Mouse (Mus musculus): ENCODE measurements around the gene Cdh23.
A peak's percentile ranks its signal among the peaks of the same experiment; 100 is the strongest.

Cdh23 gene

DNA sequence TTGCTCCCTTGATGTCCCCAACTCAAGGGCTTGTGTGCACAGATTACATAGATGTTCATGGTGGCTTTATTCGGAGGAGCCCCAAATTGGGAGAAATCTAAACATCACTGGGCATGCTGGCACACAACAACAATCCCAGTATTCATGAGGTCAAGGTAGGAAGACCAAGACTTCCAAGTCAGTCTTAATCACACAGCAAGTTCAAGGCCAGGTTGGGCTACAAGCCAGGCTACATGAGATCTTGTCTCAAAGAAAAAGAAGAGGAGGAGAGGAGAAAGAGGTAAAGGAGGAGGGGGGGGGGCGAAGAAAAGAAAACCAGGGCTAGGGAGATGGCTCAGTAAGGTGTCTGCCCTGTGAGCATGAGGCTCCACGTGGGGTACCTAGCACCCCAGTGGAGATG lies 70.8 kb downstream of the Cdh23 start:
- DNase-seq, result no peak

DNA sequence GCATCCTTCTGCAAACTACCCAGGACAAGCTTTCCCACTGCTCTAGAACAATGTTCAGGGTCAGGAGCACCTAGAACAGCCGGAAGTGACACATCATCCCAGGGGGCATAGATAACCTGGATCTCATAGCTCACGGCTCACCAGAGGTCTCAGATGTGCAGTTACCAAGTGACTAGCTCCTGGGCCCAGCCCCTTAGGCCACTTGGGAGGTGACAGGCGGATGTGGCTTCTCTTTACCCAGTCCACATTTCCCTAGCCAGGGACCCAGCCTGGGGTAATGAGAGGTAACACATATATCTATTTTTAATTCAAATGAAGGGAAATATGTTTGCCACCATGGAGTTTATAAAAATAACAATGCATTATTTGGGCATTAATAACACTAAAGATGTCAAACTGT lies 71.3 kb downstream of the Cdh23 start:
- no peak for DNase-seq

DNA sequence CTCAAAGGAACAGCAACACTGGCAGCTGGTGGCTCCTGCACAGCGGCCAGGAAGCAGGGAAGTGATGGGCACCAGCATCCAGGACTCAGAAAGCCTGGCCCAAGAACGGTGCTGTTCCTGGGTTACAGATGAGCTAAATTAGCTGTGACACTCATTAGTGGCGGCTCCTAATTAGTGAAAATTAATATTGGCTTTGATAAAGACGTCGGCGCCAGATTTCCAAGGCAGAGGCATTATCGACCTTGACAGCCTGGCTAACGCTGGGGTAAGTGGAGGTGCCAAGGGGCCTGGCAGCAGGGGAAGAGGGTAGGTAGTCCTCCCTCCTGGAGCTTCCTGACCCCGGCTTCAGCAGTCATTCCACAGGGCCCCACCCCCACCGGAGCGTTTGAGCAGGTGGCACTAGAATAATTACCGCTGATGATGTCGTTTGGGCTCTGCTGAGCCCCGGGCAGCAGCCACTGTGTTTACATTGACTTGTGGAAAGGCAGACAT lies 72.0 kb downstream of the Cdh23 start:
- DNase-seq, result no peak

DNA sequence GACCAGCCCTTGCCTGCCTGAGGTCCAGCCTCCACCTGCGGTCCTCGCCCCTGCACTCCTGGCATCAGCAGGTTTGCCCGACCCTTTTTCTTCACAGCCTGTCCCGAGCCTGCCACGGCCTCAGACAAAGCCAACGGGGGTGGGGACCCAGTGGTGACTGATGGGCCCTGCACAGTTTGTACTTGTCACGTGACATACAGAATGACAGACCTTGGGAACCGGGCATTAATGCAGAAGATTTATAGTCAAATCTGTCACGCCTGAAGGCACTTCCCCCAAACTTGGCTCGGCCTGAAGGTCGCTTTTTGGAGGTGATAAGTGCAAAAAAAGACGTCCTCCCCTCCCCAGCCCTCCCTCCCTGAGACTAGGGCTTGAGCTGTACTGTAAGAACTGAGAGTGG lies 73.5 kb downstream of the Cdh23 start:
- no peak for DNase-seq

DNA sequence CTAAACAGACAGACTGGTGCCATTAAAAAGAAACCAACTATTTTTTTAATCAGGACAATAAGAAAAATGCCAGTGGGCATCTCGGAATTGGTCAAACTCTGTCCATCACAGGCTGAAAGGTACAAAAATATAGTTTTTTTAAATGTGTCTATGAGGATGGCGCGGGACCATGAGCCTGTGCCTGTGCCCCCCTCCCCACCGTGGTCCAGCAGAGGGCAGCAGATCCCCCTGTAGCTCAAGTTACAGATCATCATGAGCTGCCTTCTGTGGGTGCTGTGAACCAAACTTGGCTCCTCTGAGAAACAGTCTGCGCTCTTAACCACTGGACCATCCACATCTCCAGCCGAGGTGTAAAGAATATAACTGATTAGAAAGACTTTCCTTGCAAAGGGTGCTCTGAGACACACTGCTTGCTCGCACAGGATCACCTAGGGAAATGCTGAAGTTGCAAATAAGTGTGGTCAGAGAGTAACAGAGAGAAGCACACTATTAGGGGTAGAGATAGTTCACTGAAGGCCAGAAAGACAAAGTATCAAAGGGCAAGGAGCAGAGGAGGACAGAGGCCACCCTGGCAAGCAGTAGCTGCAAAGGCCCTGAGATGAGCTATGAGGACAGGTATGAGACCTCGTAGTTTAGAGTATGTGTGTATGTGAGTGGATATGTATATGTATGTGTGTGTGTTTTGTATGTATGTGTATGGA lies 74.7 kb downstream of the Cdh23 start:
- no peak for DNase-seq

DNA sequence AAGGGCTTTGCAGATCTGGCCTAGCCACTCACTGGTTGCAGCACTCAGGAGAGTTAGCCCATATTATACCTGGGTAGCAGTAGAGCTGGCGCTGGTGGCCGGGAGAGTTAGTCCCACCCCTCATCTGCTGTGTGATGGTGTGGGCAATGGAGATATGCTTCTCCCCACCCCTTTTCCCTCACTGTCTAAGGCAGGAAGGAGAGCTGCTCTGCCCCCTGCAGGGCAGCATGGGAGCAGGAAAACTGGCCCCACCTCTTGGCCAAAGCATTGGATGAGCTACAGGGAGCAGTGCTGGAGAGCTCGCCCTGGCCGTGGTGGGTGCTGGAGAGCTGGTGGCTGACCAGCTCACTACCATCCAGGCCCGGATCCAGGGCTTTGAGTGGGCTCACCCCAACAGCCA lies 80.4 kb downstream of the Cdh23 start:
- DNase-seq, result no peak

DNA sequence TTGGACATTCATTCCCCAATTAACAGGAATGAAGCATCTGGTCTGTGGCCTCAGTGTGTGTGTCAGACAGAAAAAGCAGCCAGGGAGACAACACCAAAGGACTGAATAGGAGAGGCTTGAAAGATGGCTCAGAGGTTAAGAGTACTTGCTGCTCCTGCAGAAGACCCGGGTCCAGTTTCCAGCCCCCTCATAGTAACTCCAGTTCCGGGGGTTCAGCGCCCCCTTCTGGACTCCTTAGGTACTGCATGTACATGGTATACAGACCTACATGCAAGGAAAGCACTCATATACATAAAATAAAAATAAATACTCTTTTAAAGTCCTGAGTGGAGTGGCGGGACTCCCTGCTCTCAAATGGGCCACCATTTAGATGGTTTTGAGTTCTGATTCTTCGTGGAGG lies 83.4 kb downstream of the Cdh23 start:
- DNase-seq, result no peak

DNA sequence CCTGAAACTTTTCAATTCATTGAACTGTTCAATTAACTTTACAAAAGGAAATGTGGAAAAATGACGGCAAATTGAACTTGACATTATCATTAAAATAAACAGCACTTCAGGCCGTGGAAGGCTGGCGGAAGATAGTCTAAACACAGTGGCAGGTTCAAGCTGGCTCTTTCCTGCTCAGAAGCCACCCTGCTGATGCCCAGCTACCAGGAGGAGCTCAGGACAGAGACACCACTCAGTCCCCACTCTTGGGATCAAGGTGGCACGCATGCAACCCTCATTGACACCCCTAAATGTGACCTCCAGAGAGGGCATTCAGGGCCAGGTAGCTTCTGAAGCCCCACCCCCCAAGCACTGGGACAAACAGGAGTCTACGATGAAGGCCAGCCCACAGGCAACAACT lies 89.1 kb downstream of the Cdh23 start:
- DNase-seq, result no peak

DNA sequence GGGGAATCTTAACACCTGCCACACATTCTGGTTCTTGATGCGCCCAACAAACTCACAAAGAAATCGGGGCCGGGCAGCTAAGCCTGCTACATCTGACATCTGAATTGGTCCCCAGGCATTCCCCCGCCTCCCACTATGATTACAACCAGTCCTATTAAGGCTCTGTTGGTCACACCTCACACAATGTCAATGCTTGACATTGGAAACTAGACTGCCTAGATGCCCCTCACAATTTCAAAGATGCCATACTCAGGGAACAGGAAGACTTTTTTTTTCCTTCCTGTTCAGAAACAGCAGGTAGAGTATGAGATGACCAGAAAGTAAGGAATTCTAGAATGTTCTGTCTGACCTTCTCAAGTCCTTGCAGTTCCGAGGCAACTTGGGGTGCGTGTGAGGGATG lies 89.6 kb downstream of the Cdh23 start:
- DNase-seq, result no peak

DNA sequence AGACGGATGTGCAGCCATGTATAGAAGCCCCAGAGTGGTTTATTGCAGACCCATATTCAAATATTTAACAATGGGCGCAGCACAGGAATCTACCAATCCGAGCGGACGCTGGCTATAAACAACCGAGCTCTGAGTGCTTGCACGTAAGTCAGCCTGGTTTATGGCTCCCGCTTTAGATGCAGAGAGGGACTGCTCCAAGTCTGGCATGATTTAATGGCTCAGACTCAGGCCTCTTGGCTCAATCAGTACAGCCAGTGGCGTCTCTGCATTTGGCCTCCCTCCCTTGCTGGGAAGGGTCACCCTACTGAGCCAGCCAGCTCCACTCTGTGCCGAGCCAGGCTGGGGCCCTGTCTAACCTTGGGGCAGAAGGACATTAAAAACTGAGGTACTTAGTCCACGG lies 94.1 kb downstream of the Cdh23 start:
- DNase-seq, result no peak

DNA sequence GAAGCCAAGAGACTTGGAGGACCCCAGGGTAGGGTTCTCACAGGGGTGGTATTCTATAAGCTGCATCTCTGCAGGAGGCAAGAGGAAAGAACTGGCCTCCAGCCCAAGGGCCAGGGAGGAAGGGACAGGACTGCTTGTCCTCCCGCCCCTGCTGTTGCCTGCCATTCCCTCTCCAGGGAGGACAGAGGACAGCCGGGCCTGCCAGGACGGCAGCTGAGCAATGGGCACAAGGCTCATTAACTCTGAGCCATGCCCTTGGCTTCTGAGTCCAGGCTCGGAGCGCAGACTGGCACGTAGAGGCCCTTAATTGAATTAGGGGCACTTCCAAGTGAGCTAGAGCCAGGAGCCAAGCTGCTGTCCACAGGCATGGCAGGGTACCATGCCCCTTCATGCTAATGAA lies 101.1 kb downstream of the Cdh23 start:
- no peak for DNase-seq

DNA sequence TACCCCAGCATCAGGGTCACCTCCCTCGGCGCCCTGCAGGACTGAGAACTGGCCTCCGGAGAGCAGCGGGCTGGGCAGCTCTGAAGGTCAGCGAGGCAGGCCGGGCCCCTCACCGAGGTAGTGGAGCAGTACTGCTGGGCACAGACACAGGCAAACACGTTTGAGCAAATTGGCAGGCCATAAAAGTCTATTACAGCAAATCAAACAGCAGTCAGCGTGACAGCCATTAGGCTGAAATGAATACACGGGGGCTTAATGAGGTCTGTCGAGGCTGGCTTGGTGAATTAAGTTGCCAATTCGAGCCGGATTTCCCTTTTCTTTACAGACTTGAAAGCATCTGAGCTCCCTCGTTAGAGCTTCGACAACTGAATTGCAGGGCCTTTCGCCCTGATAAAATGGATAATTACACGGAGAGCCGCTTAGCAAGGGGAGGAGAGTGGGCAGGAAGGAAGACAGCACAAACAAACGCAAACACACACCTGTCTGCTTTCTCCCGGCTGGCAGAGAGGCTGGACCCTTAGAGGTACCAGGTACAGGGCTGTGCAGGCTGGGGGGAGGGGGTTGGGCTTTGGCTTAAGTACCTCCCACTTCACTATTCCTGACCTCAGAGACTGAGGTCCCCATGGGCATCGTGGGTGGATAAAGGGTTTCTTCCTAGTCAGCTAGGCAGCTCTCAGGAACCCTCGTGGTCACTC lies 103.3 kb downstream of the Cdh23 start:
- no peak for DNase-seq

DNA sequence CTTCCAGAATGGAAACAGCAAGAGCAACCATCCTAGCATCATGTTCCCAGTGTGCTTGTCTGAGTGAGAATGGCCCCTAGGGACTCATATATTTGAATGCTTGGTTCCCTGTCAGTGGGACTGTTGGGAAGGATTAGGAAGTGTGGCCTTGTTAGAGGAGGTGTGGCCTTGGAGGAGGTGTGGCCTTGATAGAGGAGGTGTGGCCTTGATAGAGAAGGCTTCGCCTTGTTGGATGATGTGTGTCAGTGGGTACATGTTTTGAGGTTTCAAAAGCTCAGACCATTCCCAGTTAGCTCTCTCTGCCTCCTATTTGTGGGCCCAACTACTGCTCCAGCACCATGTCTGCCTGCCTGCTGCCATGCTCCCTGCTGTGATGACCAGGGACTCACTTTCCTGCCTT lies 105.0 kb downstream of the Cdh23 start:
- no peak for DNase-seq

DNA sequence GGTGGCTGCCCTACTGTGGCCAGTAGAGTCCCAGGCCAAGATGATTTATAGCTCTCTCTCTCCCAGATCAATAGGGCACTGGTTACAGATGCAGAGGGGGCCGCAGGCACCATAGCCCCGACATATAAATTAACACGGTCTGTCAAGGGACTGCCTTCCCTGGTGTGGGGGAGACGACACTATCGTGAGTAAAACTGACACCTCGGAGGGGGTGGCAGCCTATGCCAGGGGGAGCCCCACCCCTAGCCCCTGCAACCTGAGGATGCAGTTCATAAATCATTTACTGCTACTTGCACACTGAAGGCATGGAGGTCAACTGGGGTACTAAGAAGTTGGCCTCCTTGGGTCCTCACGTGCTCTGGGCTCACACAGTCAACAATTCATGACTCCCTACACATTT lies 106.0 kb downstream of the Cdh23 start:
- no peak for DNase-seq

DNA sequence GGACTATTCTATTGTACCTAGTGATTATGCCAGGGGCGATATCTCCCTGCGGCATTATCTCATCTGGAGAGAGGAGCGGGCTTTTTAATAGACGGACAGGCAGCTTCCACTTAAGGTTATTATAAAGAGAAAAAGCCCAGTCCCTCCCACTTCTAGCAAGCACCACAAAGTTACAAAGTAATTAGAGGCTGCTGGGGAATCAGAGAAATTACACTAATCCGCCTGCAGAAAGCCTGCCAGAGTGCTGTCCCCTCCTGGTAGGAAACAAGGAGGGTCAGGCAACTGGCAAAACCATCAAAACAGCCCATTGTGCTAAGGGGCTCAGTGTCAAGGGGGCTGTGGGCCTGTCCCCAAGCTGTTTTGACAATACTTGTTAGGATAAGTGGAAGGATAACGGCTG lies 110.6 kb downstream of the Cdh23 start:
- DNase-seq, result no peak

DNA sequence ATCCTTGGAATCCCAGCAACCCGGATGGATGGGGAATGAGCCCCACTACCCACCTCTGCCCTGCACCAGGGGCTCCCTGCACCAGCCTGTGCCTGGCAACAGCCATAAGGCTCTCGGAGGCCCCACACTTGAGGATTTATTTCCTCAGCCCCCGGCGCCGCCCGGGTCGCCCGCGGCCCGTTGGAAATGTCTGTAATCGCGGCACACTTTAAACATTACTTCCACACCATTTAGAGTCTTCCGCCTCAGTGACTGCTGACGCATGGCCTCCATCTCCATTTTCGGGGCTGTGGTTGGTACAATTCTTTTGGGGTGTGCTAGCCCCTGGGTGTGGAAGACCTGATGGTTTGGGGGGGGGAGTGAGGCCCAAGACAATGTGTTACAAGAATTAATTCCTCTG lies 113.3 kb downstream of the Cdh23 start:
- DNase-seq, result no peak

DNA sequence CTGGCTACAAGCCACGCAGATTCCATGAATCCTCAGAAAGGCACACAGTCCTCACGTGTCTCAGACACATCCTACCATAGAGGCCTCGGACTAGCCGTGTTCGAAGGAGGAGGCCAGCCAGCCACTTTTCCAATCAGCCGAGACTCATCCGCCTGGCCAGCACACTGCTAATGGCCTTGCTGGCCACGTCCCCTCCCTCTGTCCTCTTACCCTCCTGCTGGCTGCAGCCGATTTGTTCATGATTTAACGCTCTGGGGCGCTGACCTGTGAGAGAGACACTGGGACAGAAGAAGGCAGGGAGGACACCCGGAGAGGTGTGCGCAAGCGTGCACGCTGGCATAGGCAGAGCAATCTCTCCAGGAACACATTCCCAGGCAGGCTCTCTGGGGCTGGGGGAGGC lies 115.6 kb downstream of the Cdh23 start:
- peak; percentile 3 for DNase-seq

DNA sequence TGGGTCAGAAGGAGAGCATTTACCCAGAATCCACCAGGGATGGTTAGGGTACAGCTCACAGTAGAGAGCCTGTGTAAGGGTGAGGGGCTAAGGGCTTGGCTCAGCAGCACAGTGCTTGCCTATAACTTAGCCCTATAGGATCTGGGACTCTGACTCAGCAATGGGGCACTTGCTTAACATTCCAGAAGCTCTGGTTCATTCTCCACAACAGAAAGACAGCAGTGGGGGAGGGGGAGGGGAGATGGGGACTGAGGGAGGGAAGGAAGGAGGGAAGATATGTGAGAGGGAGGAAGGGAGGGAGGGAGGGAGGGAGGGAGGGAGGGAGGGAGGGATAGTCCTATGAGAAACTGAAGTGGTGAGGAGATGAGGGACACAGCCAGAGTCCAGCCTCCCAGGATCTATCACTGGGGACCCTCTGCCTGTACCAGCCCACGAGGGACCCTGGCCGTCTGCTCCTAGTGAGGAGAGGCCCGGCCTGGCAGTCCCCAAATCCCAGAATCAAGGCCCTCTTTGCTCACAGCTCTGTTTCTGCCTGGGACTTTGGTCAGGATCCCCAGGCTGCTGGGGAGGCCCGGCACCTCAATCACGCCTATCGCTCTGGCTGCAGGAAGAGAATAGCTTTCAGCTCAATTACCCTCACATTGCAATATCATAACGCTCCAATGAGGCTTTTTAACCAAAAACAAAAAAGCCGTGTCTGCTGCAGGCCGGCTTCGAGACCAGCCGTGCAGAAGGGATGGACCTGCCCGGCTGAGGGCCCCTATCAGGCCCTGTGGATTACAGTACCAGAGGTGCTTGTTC lies 117.4 kb downstream of the Cdh23 start:
- DNase-seq, result no peak

DNA sequence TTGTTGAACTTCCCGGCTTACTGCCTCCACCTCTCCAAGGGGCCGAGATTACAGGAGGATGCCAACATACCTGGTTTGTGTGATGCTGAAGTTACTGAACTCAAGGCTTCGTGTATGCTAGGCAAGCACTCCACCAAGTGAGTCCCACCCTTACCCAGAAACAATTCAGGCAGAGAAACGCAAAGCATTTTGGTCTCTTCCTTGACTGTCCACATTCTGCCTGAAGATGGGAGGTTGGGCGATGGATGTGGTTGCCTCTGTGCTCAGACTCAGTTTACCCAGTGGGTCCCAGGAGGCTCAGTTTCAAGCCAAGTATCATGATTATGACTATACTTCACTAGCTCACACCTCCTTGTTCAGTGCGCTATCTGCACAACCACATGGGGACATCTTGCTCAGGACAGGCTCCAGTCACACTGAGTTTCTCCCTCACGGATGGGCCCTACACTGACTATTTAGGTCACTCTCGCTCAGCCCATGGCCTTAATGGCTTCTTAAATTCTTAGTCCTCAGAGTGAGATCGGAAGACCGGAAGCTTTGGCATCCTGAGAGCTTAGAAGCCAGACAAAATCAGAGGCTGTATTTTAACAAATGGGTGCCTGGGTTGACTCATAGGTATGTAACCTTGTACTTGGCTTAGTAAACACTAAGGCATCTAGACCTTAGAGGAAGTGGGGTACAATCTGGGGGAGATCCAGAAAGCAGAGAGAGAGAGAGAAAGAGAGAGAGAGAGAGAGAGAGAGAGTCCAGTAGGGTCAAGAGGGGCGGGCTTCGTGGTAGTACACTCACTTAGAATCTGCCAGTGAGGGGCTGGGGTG lies 118.2 kb downstream of the Cdh23 start:
- no peak for DNase-seq

DNA sequence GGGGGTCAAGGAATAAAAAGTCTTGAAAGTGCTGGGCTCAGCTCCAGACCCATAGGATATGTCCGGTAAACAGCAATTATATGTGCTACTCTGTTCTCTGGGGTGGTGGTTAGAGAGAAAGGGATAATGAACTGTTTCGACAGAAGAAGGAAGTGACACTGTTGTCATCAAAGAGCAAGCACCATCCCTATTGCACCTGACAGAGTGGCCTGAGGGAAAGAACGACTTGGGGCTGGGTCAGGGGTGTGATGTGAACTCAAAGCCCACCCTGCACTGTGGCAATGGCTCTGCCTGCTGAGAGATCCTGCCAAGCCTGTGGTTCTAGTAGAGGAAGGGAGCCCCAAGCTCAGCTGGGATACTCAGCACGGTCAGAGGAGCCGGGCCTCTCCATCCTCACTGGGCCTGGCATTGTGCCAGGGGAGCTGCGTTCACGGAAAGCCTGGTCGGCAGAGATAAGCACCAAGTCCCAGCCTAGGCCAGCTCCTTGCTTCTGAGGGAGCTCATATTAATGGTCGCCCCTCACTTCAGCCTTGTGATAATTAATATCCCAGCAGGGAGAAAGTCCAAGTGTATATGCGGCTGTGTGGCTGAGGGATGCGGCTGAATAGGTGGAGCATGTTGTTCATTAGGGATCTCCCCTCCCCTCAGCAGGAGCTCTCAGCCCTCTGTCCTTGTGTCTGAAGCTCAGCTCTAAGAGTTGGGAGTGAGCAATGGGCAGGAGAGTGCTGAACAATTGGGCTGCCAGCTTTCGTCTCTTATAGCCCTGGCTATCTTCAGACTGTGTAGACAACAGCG lies 119.0 kb downstream of the Cdh23 start:
- DNase-seq, result peak; percentile 80

DNA sequence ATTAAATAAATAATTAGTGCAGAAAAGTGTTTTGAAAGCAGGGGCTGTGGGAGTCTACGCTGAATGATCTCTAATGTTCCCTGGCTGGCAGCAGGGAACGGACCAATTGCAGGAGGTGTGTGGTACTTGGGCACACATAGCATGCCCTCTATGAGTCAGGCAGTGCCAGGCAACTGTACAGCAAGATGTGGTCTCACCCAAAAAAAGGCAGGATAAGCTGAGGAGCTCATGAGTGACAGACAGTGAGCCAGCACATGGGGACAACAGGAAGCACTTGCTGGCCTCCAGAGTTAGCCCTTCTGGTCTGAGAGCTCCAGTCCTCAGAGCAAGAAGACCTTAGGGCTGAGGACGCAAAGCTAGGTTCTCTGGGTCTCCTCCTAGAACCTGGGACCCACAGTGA lies 121.4 kb downstream of the Cdh23 start:
- no peak for DNase-seq

DNA sequence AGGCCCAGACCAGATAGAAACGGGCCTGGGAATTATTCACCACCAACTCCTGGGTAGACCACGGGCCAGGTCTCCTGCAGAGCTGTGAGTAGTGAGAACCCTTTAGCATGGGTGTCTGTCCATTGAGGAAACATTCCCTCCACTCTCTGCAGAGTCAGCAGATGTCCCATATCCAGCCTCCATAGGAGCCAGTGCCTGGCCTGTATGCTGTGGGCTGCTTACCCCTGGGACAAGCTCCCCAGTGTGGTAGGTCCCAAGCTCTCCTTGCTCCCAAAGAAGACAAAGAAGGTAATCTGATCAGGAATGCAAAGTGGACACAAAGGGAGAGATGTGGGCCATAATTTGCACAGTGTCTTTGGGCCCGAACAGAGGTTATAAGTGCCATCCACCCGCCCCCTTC lies 124.8 kb downstream of the Cdh23 start:
- DNase-seq, result no peak

Measured in lung, postnatal 10 days (tissue).